Mouse (Mus musculus): ENCODE measurements at regions not wholly inside any gene's neighbourhood (a gene's known extent, or its start where the extent isn't known, plus 50 kb on each side); places are given as distances from the start of the nearest gene placed in this dataset.
"Not testable (repeated sequence)": the region's sequence is repeated elsewhere in the genome, so short reads cannot be mapped to it uniquely, and the experiment has no call there.

- Histone ChIP-seq H3K9me3 (replicated peaks; ENCODE audit: control insufficient read depth, low read length, poor library complexity, severe bottlenecking) (no peaks in the 10 kb centered on the region), H3K27me3 (ENCODE audit: control insufficient read depth, insufficient read depth, low read depth, low read length) (no peaks in the 10 kb centered on the region), H3K27ac (ENCODE audit: low read length) (no peak overlapping the region), H3K9ac (ENCODE audit: low read depth, low read length) (no peak overlapping the region), H3K4me2 (ENCODE audit: low read length) (no peak overlapping the region), H3K4me1 (ENCODE audit: control insufficient read depth, insufficient read depth, low read length) (no peaks in the 10 kb centered on the region), H3K4me3 (ENCODE audit: low read depth, low read length) (no peak overlapping the region), H3K36me3 (ENCODE audit: control insufficient read depth, insufficient read depth, low read length) (no peaks in the 10 kb centered on the region)
- WGBS: 83% methylated on average over 2 of the region's 2 CpGs
- no peak for ATAC-seq
Observed at GRCm38 (mm10) chr14:71055480-71055879, 455.8 kb upstream of the Fam160b2 start.

GRCm38 (mm10) chr14:71053788-71054641 lies 454.4 kb upstream of the Fam160b2 start:
- H3K4me2 ChIP-seq (ENCODE audit: low read length): no peak overlapping the region
- H3K4me1 ChIP-seq (ENCODE audit: control insufficient read depth, insufficient read depth, low read length): no peaks in the 10 kb centered on the region
- H3K27me3 ChIP-seq (ENCODE audit: control insufficient read depth, insufficient read depth, low read depth, low read length): no peaks in the 10 kb centered on the region
- no peak overlapping the region for H3K27ac ChIP-seq (ENCODE audit: low read length)
- no peak for ATAC-seq
- H3K36me3 ChIP-seq (ENCODE audit: control insufficient read depth, insufficient read depth, low read length): no peaks in the 10 kb centered on the region
- WGBS: 72% methylated on average over 9 of the region's 9 CpGs
- H3K4me3 ChIP-seq (ENCODE audit: low read depth, low read length): no peak overlapping the region
- H3K9ac ChIP-seq (ENCODE audit: low read depth, low read length): no peak overlapping the region
- no peaks in the 10 kb centered on the region for H3K9me3 ChIP-seq (replicated peaks; ENCODE audit: control insufficient read depth, low read length, poor library complexity, severe bottlenecking)

GRCm38 (mm10) chr14:71047096-71047495 lies 447.5 kb upstream of the Fam160b2 start:
- Histone ChIP-seq H3K27ac (ENCODE audit: low read length) (no peak overlapping the region), H3K9me3 (replicated peaks; ENCODE audit: control insufficient read depth, low read length, poor library complexity, severe bottlenecking) (no peaks in the 10 kb centered on the region), H3K4me2 (ENCODE audit: low read length) (no peak overlapping the region), H3K9ac (ENCODE audit: low read depth, low read length) (no peak overlapping the region), H3K4me1 (ENCODE audit: control insufficient read depth, insufficient read depth, low read length) (no peaks in the 10 kb centered on the region), H3K27me3 (ENCODE audit: control insufficient read depth, insufficient read depth, low read depth, low read length) (no peaks in the 10 kb centered on the region), H3K36me3 (ENCODE audit: control insufficient read depth, insufficient read depth, low read length) (no peaks in the 10 kb centered on the region), H3K4me3 (ENCODE audit: low read depth, low read length) (no peak overlapping the region)
- WGBS: 10% methylated on average over 3 of the region's 3 CpGs
- no peak for ATAC-seq

GRCm38 (mm10) chr14:71043879-71044770 lies 444.5 kb upstream of the Fam160b2 start:
- H3K4me2 ChIP-seq (ENCODE audit: low read length); H3K9ac ChIP-seq (ENCODE audit: low read depth, low read length); H3K27me3 ChIP-seq (ENCODE audit: control insufficient read depth, insufficient read depth, low read depth, low read length); H3K9me3 ChIP-seq (replicated peaks; ENCODE audit: control insufficient read depth, low read length, poor library complexity, severe bottlenecking); H3K27ac ChIP-seq (ENCODE audit: low read length); H3K36me3 ChIP-seq (ENCODE audit: control insufficient read depth, insufficient read depth, low read length); ATAC-seq; H3K4me3 ChIP-seq (ENCODE audit: low read depth, low read length); H3K4me1 ChIP-seq (ENCODE audit: control insufficient read depth, insufficient read depth, low read length): not testable (repeated sequence)
- 65% methylated on average over 11 of the region's 13 CpGs for WGBS

- no peak for ATAC-seq
- no peaks in the 10 kb centered on the region for H3K36me3 ChIP-seq (ENCODE audit: control insufficient read depth, insufficient read depth, low read length)
- WGBS: 71% methylated on average over 7 of the region's 7 CpGs
- no peaks in the 10 kb centered on the region for H3K27me3 ChIP-seq (ENCODE audit: control insufficient read depth, insufficient read depth, low read depth, low read length)
- no peak overlapping the region for H3K4me3 ChIP-seq (ENCODE audit: low read depth, low read length)
- H3K27ac ChIP-seq (ENCODE audit: low read length): no peak overlapping the region
- no peak overlapping the region for H3K9ac ChIP-seq (ENCODE audit: low read depth, low read length)
- no peaks in the 10 kb centered on the region for H3K9me3 ChIP-seq (replicated peaks; ENCODE audit: control insufficient read depth, low read length, poor library complexity, severe bottlenecking)
- H3K4me1 ChIP-seq (ENCODE audit: control insufficient read depth, insufficient read depth, low read length): no peaks in the 10 kb centered on the region
- H3K4me2 ChIP-seq (ENCODE audit: low read length): no peak overlapping the region
Observed at GRCm38 (mm10) chr14:71036620-71037019, 437.0 kb upstream of the Fam160b2 start.

- no peaks in the 10 kb centered on the region for H3K27me3 ChIP-seq (ENCODE audit: control insufficient read depth, insufficient read depth, low read depth, low read length)
- no peak overlapping the region for H3K4me2 ChIP-seq (ENCODE audit: low read length)
- ATAC-seq: no peak
- H3K9me3 ChIP-seq (replicated peaks; ENCODE audit: control insufficient read depth, low read length, poor library complexity, severe bottlenecking): no peaks in the 10 kb centered on the region
- no peak overlapping the region for H3K4me3 ChIP-seq (ENCODE audit: low read depth, low read length)
- no peaks in the 10 kb centered on the region for H3K36me3 ChIP-seq (ENCODE audit: control insufficient read depth, insufficient read depth, low read length)
- 43% methylated on average over 2 of the region's 2 CpGs for WGBS
- no peak overlapping the region for H3K27ac ChIP-seq (ENCODE audit: low read length)
- no peaks in the 10 kb centered on the region for H3K4me1 ChIP-seq (ENCODE audit: control insufficient read depth, insufficient read depth, low read length)
- no peak overlapping the region for H3K9ac ChIP-seq (ENCODE audit: low read depth, low read length)
Observed at GRCm38 (mm10) chr14:71033586-71033985, 434.0 kb upstream of the Fam160b2 start.

GRCm38 (mm10) chr14:71030164-71030880 lies 430.7 kb upstream of the Fam160b2 start:
- Histone ChIP-seq H3K4me1 (ENCODE audit: control insufficient read depth, insufficient read depth, low read length) (no peaks in the 10 kb centered on the region), H3K4me2 (ENCODE audit: low read length) (no peak overlapping the region), H3K9me3 (replicated peaks; ENCODE audit: control insufficient read depth, low read length, poor library complexity, severe bottlenecking) (no peaks in the 10 kb centered on the region), H3K27me3 (ENCODE audit: control insufficient read depth, insufficient read depth, low read depth, low read length) (no peaks in the 10 kb centered on the region; the same call in 1 of the 2 replicates), H3K9ac (ENCODE audit: low read depth, low read length) (no peak overlapping the region), H3K27ac (ENCODE audit: low read length) (no peak overlapping the region), H3K4me3 (ENCODE audit: low read depth, low read length) (no peak overlapping the region), H3K36me3 (ENCODE audit: control insufficient read depth, insufficient read depth, low read length) (no peaks in the 10 kb centered on the region)
- ATAC-seq: no peak
- WGBS: 60% methylated on average over 9 of the region's 9 CpGs
